Mouse (Mus musculus) heart, adult 2 months (tissue): ENCODE measurements around the gene Mapkbp1.

Source experiments
- CTCF ChIP-seq: fragments of 200-600 bp; IDR thresholded peaks from 2 replicates; pipeline ENCODE4 v1.8.1; 2022; ENCODE audit warnings: antibody characterized with exemption, mild to moderate bottlenecking, moderate library complexity
- POLR2A ChIP-seq: fragments of 200-500 bp; IDR thresholded peaks from 2 replicates; pipeline ENCODE4 v1.6.1; 2011; ENCODE audit warnings: mild to moderate bottlenecking, low read depth, low read length, control low read depth; ENCODE audit not compliant: insufficient read depth

- TF ChIP-seq CTCF = no peak
- TF ChIP-seq POLR2A = no peak
These were observed 24.9 kb downstream of the Mapkbp1 start for GRCm38 (mm10) chr2:119997354-119997753.
